Mouse (Mus musculus) common myeloid progenitor, adult 5-6 weeks (primary cell): ENCODE measurements around the gene Hand2. TPM values are rescaled to one million over a fixed set of nuclear protein-coding genes. Genes with fewer than 3 reads are reported as not detected.
A peak's percentile ranks its signal among the peaks of the same experiment; 100 is the strongest.

Experiments used
- ATAC-seq: replicated peaks from 2 replicates; pipeline ENCODE4 v1.8.0; 2016; ENCODE audit warnings: low read depth, mild to moderate bottlenecking, moderate TSS enrichment, inconsistent platforms; ENCODE audit not compliant: poor library complexity, severe bottlenecking
- total RNA-seq: library from RNA; stranded (forward); fragments of 200-1000, 187-1606 nt; gene quantifications from 2 replicates; pipeline ENCODE4 v1.2.3, GENCODE M21; 2017

The Hand2 gene
- total RNA-seq, 1 experiment from 2014 or later = not detected

- ATAC-seq = no peak
These were observed 2.5 kb downstream of the Hand2 start for GRCm38 (mm10) chr8:57322961-57323941.

GRCm38 (mm10) chr8:57324091-57324490 lies 3.3 kb downstream of the Hand2 start:
- ATAC-seq = no peak

GRCm38 (mm10) chr8:57324671-57325070 lies 3.9 kb downstream of the Hand2 start:
- ATAC-seq = no peak

DNA sequence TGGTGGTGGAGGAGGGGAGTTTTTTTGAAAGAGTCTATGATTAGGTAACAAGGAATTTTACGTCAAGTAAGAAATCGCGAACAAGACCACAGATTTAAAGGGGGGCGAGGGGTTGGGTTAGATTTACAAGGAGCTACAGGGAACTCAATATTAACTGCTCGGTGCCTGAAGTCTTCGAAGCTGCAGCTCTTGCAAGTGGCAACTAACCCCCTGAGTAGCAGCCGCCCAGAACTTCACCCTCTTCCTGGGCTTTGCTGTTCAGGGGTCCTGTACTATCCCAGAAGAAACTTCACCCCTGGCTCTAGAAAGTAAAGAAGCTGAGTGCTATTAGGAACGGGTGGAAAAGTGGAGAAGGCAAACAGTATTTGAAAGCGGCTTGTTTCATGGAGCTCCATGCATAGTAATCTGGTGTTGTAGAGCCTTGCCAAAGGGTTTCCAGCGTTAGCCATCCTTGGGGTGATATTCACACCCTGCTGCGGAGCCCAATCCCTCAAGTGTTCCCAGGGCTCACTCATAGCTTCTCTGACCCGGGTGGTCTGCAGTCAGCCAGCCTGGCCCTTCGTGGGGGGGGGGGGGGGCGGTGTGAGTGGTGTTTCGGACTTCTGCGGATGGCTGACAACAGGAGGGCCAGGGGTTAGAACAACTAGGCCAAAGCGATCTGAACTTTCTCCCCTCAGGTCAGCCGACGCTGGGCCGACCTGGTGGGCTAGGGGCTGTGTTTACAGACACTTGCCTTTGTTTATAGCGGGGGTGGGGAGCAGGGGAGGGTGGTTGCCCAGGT lies 4.5 kb downstream of the Hand2 start:
- no peak for ATAC-seq

DNA sequence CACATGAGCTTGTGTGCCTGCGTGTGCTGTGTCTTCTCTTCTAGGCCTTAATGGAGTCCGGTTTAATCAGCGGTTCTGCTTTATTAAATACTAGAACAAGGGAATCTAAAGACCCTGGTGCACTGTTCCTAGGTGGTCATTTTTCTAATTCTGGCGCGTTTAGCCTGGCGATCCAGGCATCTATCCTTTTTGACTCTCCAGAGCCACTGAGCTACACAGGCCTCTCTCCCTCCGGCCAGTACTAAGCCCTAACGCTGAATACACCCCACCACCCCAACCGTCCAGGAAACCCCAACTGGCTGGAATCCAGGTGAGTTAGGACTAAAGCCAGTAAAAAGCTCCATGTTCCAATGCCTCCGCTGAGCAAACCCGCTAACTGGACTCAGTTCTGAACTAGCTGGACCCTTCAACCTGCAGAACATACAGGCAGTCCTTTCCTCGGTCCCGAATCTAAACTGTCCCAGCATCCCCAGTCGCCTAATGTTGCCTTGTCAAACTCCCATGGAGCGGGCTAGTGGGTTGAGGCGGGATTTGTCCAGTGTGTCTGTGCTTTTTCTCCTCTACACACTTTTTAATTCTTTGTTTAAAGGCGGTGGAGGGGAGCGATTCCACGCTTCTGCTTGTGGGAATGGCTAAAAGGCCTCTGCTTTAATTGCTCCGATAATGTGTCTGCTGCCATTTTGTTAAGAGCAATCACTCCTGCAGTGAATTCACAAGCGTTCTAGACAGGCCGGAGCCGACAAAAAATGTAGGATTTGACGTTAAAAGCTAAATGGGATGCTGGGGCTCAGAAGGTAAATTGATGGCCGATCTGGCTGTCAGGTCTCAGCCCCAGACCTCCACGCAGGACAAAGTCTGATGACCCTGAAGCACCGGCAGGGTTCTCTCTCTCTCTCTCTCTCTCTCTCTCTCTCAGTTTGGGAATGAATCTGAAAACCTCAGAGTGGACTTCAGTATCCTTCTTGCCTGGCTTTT lies 5.6 kb downstream of the Hand2 start:
- ATAC-seq = no peak

GRCm38 (mm10) chr8:57327281-57328160 lies 6.7 kb downstream of the Hand2 start:
- peak; percentile 10; the same call in 1 of the 2 replicates for ATAC-seq

DNA sequence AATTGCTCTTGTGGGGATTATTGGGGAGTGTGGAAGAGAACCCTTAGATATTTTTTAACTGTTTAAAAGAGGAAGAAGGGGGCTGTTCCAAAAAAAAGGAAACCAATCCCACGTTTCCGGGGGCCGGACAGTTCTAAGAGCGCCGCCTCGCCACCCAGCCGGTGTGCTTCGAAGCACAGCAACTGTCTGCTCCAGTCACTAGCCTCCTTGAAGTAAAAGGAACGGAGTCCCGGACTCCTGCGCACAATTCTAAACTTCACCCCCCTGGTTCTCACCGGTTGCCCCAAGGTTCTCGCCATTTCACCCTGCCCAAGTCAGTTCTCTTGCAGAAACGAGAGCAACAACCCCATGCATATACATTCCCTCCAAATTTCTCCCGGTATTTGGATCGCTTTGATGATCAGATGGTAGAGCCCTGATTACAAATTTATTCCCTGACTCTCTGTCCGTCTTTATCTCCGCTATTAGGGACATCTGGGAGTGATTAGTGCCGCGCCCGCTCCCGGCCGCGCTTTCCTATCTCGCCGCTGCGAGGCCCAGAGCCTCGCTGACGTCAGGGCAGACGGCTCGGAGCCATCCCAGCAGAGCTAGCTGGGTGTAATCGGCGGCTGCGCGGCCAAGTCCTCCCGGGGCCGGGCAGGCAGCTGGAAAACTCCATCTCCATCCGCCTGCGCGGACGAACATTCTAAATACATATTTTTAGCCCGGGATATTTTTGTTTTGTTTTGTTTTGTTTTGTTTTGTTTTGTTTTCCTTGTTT lies 7.6 kb downstream of the Hand2 start:
- peak; percentile 71 for ATAC-seq

DNA sequence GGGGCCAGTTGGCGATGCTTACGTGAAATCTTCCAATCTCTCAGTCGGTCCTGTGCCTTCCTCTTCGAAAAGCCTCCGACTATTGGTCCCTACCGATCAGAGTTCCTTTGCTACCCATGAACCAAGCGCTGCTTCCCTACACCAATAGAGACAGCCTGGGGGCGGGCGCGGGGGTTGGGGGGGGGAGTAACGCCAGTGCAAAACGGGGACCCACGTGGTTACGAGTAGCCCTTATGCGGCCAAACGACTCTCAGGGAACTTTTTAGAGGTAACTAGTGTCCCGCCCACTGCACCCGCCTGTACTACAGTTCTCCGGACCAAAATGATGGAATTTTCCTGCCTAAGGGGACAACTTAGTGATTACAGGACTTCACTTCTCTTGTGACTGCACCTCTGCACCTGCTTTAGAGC lies 8.2 kb downstream of the Hand2 start:
- ATAC-seq = no peak

- ATAC-seq = no peak
These were observed 9.3 kb downstream of the Hand2 start for GRCm38 (mm10) chr8:57330106-57330505.

- no peak for ATAC-seq
These were observed 11.2 kb downstream of the Hand2 start for GRCm38 (mm10) chr8:57331727-57332630.

- ATAC-seq = no peak
These were observed 12.1 kb downstream of the Hand2 start for GRCm38 (mm10) chr8:57332676-57333482.

- ATAC-seq = 0 out of 2 replicates have a peak, but pooled peaks have one; percentile 19
These were observed 12.6 kb downstream of the Hand2 start for GRCm38 (mm10) chr8:57333483-57333770.

GRCm38 (mm10) chr8:57333795-57334551 lies 13.2 kb downstream of the Hand2 start:
- ATAC-seq = peak; percentile 33; the same call in 1 of the 2 replicates

DNA sequence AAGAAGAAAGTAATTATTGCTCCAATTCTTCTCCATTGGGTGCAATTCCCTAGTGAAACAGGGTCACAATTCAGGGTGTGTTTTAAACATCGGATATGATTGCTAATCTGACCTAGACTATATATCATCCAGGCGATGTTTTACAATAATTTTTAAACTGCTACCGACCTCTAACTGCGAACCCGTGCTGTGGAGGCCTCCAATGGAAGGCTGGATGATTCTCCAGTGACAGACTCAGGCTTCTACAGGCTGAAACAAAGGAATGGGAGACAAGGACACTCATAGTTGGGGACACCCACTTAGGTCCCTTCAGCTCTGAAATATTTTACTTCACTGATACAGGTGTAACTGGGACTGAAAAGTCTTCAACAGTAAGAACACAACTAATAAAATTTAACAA lies 13.9 kb downstream of the Hand2 start:
- no peak for ATAC-seq

GRCm38 (mm10) chr8:57337271-57338030 lies 16.7 kb downstream of the Hand2 start:
- ATAC-seq = no peak
